Mouse (Mus musculus) cerebellum, adult 2 months (tissue): ENCODE measurements around the gene Creg2.

Experiments
- CTCF ChIP-seq: fragments of 200-500 bp; IDR thresholded peaks from 2 replicates; pipeline ENCODE4 v1.5.1; 2011; ENCODE audit warnings: low read depth, mild to moderate bottlenecking, control low read depth, low read length, moderate library complexity, borderline replicate concordance; ENCODE audit not compliant: insufficient read depth
- POLR2A ChIP-seq: fragments of 200-500 bp; IDR thresholded peaks from 2 replicates; pipeline ENCODE4 v1.6.1; 2011; ENCODE audit warnings: low read length, control low read depth, borderline replicate concordance; ENCODE audit not compliant: insufficient read depth

- TF ChIP-seq POLR2A (no peak), CTCF (no peak)
Observed at GRCm38 (mm10) chr1:39656976-39657529, 5.8 kb upstream of the Creg2 start.
